Mouse (Mus musculus) cortical plate, adult 2 months (tissue): ENCODE measurements around the gene Txnrd3.
A peak's percentile ranks its signal among the peaks of the same experiment; 100 is the strongest.

Experiments used
- CTCF ChIP-seq: fragments of 200-500 bp; IDR thresholded peaks from 2 replicates; pipeline ENCODE4 v1.5.1; 2011; ENCODE audit warnings: mild to moderate bottlenecking, control low read depth, low read length; ENCODE audit not compliant: insufficient read depth; ENCODE audit errors: extremely low read depth
- POLR2A ChIP-seq: fragments of 200-500 bp; IDR thresholded peaks from 2 replicates; pipeline ENCODE4 v1.6.1; 2011; ENCODE audit warnings: mild to moderate bottlenecking, low read length, control low read depth; ENCODE audit not compliant: insufficient read depth; ENCODE audit errors: extremely low read depth

- no peak for TF ChIP-seq POLR2A
- TF ChIP-seq CTCF = 0 out of 2 replicates have a peak, but pooled peaks have one; percentile 2
These were observed 35.8 kb upstream of the Txnrd3 start for GRCm38 (mm10) chr6:89607999-89608398.
